Mouse (Mus musculus) gonadal fat pad, adult 2 months (tissue): ENCODE data around the gene Gm5294. TPM values are rescaled to one million over a fixed set of nuclear protein-coding genes. Genes with fewer than 3 reads are reported as not detected.

Source experiments
- DNase-seq: peaks from one replicate; pipeline ENCODE4 v3.0.0-alpha.2; 2012; ENCODE audit warnings: low read depth
- polyA plus RNA-seq: library from polyadenylated mRNA; depleted of rRNA; stranded (reverse); fragments of >200 nt; gene quantifications from 2 replicates; pipeline ENCODE4 v1.2.3, GENCODE M21; 2012; rRNA removed

Gm5294 gene
- not detected in 2 replicates for polyA plus RNA-seq

DNA sequence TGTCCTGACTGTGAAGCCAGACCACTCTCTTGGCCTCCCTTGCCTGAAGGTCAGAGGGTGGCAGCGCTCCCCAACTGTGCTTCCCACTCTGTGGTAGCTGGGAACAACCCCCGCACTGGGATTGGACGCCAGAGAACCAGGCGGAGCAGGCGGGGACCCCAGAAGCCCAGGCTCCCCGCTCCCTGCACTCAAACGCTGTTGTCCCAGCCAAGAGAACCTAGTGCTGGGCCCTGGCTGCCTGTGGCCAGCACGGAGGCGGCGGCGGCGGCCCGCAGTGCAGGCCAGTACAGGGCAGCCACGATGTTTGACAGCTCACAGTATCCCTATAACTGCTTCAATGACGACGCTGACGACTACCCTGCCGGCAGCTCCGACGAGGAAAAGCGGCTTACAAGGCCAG is at the start of gene Gm5294:
Gm5294 (plus strand) TSS at position 301 of the 400 bp plus-strand sequence.
- no peak for DNase-seq

- no peak for DNase-seq
Observed at GRCm38 (mm10) chr5:138775096-138775495, 44.8 kb upstream of the Gm5294 start.

- no peak for DNase-seq
Observed at GRCm38 (mm10) chr5:138776346-138776745, 43.5 kb upstream of the Gm5294 start.

GRCm38 (mm10) chr5:138778731-138779463 is 41.0 kb upstream of the Gm5294 start:
- no peak for DNase-seq

GRCm38 (mm10) chr5:138779655-138780054 is 40.2 kb upstream of the Gm5294 start:
- no peak for DNase-seq

GRCm38 (mm10) chr5:138782697-138783096 is 37.2 kb upstream of the Gm5294 start:
- no peak for DNase-seq

GRCm38 (mm10) chr5:138783181-138783580 is 36.7 kb upstream of the Gm5294 start:
- no peak for DNase-seq

DNA sequence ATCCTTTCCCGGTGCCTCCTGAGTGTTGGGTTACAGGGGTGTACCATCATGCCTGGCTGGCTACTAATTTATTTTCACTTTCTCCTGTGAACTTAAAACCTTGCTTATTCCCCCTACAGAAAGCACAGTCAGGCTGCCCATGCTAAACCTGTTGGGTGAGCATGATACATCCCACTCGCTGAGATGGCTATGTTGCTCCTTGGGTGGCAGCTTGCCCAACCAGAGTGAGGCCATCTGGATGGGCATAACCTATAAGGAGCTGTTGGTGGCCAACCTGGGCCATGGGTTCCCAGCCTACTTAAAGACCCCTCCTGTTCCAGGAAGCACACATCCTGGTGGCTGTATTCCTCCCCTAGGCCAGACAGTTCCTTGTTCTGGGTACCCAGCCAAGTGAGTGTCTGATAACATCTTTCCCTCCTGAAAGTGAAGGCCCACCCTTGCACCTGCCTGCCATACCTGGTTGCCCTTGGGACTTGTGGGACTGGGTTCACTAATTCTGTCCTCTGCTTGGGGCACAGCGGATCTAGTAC is 33.8 kb upstream of the Gm5294 start:
- no peak for DNase-seq

GRCm38 (mm10) chr5:138787648-138788047 is 32.2 kb upstream of the Gm5294 start:
- no peak for DNase-seq

DNA sequence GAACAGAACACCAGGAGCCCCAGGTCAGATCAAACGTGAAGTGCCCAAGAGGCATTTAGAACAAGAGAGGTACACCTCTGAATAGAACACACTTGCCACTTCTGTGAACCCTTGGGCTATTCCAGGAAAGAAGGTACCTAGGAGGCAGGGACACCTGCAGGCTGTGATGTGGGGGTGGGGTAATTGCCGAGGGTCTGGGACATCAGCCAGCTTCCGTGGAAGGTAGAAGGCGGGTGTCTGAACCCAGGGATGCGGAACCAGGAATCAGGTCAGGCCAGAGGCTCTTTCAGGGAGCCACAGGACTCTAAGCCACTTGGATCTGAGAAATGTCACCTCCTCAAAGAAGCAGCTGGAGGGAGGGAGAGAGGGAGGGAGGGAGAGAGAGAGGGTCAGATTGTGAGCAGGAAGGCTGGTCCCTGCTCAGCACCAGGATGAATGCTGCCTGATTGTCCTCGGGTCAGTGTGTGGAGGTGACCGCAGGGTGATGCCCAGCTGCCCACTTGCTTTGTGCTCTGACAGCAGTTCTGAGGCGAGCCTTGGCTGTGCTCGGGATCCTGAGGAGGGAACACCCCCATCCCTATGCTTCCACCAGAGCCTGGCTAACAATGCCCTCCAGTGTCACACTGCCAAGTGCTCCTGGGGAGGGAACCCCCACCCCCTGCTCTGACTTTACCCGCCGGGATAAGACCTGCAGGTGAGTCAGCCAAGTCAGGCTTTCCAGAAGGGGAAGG is 31.2 kb upstream of the Gm5294 start:
- no peak for DNase-seq

DNA sequence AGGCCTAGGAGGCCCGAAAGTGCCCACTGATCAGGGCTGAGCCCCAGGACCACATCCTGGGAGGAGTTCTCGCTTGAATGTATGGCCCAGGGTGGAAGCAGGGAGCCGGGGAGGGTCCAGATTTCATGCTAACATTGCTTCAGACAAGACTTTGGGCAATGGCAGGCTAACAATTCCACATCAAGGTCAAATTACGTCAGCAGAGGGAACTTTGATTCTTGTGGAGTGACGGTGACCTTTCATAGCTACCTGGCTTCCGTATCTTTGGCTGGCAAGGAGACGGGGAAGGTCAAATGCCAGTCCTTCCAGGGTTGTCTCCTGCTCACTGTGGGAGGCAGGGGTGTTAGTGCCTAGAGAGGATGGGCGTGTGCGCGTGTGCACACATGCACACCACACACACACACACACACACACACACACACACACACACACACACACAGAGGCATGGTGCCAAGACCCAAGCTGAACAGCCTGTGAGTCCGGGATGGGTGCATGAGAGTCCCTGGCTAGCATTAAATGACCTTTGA is 28.9 kb upstream of the Gm5294 start:
- no peak for DNase-seq

- DNase-seq, result no peak
Observed at GRCm38 (mm10) chr5:138801588-138802116, 18.2 kb upstream of the Gm5294 start.

DNA sequence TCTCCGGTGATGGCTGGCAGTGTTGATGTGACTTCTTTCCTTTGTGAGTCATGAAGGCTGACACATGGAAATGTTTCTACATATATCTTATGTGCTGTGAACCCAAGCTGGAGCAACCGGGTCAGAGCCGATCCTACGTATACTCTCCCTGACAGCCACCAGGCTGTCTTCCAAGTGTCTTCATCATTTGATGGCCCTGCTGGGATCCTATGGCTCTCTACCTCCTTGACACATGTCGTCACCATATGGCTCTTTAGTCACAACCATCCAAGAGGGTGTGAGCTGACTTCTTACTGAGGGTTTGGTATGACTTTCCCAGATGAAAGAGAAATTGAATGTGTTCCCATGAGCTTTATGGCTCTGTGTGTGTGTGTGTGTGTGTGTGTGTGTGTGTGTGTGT is 15.6 kb upstream of the Gm5294 start:
- DNase-seq, result no peak

DNA sequence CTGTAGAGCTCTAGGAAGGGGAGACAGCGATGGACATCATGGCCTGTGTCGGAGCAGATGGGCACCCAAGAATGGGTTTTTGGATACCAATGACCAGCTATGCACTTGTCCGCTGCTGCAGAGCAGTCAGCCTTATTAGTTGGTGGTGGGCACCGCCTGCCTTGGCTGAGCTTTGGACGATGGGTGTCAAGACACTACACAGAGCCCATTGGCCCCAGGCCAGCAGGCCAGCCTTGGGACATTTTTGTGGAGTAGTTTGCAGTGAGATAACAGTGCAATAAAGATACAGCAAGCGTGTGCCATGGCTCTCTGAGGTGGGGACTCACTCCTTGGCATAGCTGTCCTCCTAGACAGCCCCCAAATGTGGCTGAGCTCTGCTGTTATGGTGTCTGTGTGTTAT is 10.1 kb upstream of the Gm5294 start:
- no peak for DNase-seq

DNA sequence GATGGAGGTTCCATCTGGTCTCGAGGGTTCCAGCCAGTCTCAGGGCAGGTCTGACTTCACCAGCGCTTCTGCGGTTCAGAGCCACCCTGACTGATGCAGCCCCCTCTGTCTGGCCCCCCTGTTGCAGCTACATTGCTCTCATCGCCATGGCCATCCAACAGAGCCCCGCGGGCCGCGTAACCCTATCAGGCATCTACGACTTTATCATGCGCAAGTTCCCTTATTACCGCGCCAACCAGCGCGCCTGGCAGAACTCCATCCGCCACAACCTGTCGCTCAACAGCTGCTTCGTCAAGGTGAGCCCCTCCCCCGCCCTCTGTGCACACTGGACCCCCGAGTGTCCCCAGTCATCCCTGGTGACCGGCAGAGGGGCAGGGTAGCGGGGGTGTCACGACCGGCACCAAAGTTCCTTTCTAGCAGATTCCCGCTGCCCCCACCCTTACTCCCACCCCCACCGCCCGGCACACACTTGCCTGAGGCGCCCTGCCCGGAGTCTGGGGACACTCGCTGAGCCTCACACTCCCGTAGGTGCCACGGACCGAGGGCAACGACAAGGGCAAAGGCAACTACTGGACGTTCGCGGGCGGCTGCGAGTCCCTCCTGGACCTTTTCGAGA is 945 bp downstream of the Gm5294 start:
- DNase-seq, result no peak

DNA sequence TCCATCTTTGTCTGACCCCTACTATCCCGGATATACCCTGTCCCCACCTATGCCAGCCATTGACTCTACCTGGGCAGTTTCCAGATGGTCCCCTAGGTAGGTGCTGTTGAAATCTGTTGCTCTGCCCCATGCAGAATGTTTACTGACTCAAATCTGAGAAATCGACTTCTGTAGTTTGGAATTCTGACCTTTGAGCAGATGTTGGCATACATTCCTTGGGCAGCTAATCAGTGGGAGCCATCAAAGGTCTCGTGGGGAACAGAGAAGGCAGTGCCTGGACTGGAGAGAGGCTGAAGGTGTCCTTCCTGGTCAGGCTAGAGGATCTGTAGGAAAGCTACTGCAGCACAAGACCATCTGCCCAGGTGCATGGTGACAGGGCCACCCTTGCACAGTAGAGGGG is 5.2 kb downstream of the Gm5294 start:
- DNase-seq, result no peak

- DNase-seq, result no peak
Observed at GRCm38 (mm10) chr5:138833406-138833805, 13.5 kb downstream of the Gm5294 start.

GRCm38 (mm10) chr5:138834910-138835309 is 15.0 kb downstream of the Gm5294 start:
- DNase-seq, result no peak

DNA sequence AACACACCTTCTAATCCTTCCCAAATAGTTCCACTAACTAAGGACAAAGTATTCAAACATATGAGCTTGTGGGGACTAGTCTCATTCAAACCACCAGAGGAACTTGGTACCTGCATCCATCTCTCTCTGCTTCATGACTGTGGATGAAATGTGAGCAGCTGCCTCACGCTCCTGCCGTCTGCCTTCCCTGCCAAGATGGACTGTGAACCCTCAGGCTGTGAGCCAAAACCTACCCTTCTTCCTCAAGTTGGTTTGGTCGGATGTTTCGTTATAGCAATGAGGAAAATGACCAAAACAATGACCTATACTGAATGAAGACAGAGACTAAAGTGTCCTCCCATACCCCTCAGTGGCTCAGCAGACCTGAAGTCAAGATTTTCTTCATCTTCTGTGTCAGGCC is 21.1 kb downstream of the Gm5294 start:
- DNase-seq, result no peak

DNA sequence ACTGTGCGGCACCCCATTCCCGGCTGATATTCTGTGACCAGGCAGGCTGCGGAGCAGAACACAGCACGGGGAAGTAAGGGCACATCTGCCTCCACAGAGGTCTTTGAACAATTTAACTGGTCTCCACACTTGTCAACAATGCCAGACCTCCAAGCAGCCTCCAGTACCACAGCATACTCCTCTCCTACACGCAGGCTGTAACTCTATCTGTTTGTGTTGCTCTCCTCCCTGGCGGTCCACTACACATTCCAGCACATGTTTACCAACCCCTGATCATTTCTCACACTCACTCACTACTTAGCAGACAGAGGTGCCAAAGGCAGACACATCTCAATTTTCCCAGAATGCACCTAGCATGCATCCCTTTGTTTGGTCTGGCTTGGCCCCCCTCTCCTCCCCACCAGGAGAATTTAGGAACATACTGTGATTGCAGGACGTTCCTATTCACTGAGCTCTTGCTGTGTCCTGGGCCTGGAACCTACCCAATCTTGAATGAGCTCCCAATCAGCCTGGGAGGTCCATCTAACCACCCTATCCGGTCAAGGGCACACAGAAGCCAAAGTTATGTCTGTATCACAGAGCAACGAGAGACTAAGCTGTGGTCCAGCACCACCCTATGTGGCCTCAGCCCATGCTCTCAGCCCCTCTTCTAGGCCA is 23.4 kb downstream of the Gm5294 start:
- no peak for DNase-seq

GRCm38 (mm10) chr5:138846506-138846905 is 26.6 kb downstream of the Gm5294 start:
- DNase-seq, result no peak

GRCm38 (mm10) chr5:138848102-138848501 is 28.2 kb downstream of the Gm5294 start:
- no peak for DNase-seq
